Mouse (Mus musculus): Measurements from ENCODE around the gene 6430531B16Rik. TPM values are rescaled to one million over a fixed set of nuclear protein-coding genes. Genes with fewer than 3 reads are reported as not detected.

The 6430531B16Rik gene
- polyA plus RNA-seq (2012; rRNA removed): 108 and 114 TPM in 2 replicates

DNA sequence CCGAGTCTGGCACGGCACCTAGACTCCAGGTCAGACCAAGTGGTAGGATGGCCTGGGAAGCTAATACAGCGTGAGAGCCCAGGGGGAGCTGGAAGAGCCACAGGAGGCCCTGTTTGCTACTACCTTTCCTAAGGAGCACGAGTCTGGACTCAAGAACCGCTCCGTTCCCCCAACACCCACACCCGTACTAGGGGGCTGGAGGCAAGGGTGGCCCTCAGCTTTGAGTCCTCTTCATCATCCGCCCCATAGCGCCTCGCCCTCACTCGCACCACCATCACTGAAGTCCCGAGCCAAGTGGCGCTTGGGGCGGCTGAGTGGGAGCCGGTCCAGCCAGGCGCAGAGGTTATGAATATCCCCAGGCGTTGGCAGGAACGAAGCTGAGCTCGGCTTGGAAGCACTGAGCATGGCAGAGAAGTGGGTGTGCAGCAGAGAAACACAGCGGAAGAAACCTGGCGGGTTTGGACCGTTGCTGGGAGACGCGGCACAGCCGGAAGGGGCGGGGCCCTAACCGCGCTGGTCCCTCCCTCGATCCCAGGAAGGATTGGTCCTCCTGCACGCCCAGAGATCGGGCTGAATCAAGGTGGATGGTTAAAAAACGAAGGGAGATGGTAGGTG, at the start of gene 6430531B16Rik:
6430531B16Rik (minus strand) TSS at position 478 of the 615 bp plus-strand sequence.
- no peaks in the 10 kb centered on the region for H3K36me3 ChIP-seq (ENCODE audit: control insufficient read depth, insufficient read depth, low read length)
- peak within 1 kb of the TSS; percentile 96 for H3K4me3 ChIP-seq (ENCODE audit: control insufficient read depth, low read depth, low read length)
- H3K27ac ChIP-seq (ENCODE audit: control insufficient read depth, insufficient read depth, low read depth, low read length): peak within 1 kb of the TSS; percentile 89
- H3K27me3 ChIP-seq (ENCODE audit: control insufficient read depth, insufficient read depth, low read length): no peaks in the 10 kb centered on the region
- TF ChIP-seq CTCF (IDR thresholded peaks at IDR 0.05; ENCODE audit: control insufficient read depth, insufficient read depth, insufficient replicate concordance, low read depth, low read length): no peak
- TF ChIP-seq POLR2A (IDR thresholded peaks at IDR 0.05; ENCODE audit: control insufficient read depth, low read depth, low read length): peak; percentile 75
- peaks cover 9% of the 10 kb centered on the region for H3K4me1 ChIP-seq (ENCODE audit: control insufficient read depth, insufficient read depth, low read length)

DNA sequence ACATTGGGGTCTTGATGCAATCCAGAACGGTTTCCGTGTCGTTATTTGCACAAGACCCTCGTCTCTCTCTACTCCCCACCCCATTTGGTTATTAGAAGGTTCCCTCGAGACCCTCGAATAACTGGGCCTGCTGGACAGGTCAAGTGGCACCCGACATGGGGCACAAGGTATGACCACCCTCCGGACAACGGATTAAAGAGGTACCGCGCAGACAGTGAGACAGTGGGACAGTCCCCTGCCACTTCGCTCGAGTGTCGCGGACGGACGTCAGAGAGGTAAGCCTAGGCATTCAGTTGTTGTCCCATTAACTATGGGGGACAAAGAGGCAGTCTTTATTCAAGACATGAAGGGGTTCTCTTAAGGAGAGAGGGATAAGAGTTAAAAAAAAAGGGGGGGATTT, 32.8 kb upstream of the 6430531B16Rik start:
- Histone ChIP-seq H3K27ac (ENCODE audit: control insufficient read depth, insufficient read depth, low read depth, low read length) (no peak overlapping the region), H3K4me3 (ENCODE audit: control insufficient read depth, low read depth, low read length) (no peak overlapping the region), H3K27me3 (ENCODE audit: control insufficient read depth, insufficient read depth, low read length) (no peaks in the 10 kb centered on the region), H3K36me3 (ENCODE audit: control insufficient read depth, insufficient read depth, low read length) (no peaks in the 10 kb centered on the region; the same call in 1 of the 2 replicates), H3K4me1 (ENCODE audit: control insufficient read depth, insufficient read depth, low read length) (no peaks in the 10 kb centered on the region)
- TF ChIP-seq POLR2A (IDR thresholded peaks at IDR 0.05; ENCODE audit: control insufficient read depth, low read depth, low read length): no peak
- no peak for TF ChIP-seq CTCF (IDR thresholded peaks at IDR 0.05; ENCODE audit: control insufficient read depth, insufficient read depth, insufficient replicate concordance, low read depth, low read length)

DNA sequence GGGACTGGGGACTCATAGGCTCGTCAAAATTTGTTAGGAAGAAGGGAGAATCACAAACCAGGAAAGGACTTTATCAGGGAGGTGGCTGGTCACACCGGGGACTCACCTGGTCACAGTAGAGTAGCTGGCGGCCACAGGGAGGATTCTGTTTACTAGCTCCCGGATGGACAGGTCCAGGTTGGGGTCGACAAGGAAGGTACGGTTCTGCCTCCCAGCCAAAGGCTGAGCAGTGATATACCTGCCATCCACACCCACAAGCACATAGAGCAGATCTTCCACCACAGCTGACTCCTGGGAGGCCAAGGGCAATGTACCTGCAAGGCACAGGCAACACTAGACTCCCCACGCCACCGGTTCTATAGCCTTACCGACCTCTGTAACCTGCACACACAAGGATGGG, 29.2 kb upstream of the 6430531B16Rik start:
- no peaks in the 10 kb centered on the region for H3K4me1 ChIP-seq (ENCODE audit: control insufficient read depth, insufficient read depth, low read length)
- no peak overlapping the region for H3K4me3 ChIP-seq (ENCODE audit: control insufficient read depth, low read depth, low read length)
- no peaks in the 10 kb centered on the region for H3K27me3 ChIP-seq (ENCODE audit: control insufficient read depth, insufficient read depth, low read length)
- no peak overlapping the region for H3K27ac ChIP-seq (ENCODE audit: control insufficient read depth, insufficient read depth, low read depth, low read length)
- TF ChIP-seq CTCF (IDR thresholded peaks at IDR 0.05; ENCODE audit: control insufficient read depth, insufficient read depth, insufficient replicate concordance, low read depth, low read length) (no peak), POLR2A (IDR thresholded peaks at IDR 0.05; ENCODE audit: control insufficient read depth, low read depth, low read length) (no peak)
- no peaks in the 10 kb centered on the region; the same call in 1 of the 2 replicates for H3K36me3 ChIP-seq (ENCODE audit: control insufficient read depth, insufficient read depth, low read length)

DNA sequence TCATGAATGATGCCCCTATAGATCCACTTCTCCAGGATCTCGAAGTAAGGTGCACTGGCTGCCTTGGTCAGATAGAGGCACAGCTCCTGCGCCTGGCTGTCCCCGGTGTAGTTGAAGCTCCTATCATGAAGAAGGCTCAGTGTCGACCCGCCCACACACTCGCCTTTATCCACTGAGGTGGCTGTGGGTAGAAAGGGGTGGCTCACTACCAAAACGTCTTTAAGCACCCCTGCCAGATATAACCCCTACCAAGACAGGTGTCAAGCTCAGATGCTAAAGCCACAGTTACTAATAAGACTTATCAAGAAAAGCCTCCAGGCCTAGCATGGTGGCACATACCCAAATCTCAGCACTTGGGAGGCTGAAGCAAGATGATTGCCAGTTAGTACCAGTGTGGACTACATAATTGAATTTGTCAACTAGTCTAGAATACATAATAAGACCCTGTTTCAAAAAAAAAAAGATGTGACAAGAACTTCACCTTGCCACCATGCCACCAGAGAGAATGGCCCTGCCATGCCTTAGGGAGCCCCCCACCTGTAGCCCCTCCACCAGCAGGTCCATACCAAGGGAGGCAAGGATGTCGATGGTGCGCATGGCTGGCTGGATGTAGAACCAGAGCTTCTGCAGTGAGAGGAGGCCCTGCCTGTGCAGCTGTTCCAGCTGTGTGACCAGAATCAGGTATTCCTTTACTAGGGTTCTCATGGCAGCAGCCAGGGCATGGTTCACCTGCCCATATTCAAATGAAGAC, 28.5 kb upstream of the 6430531B16Rik start:
- H3K4me1 ChIP-seq (ENCODE audit: control insufficient read depth, insufficient read depth, low read length): no peaks in the 10 kb centered on the region
- H3K27me3 ChIP-seq (ENCODE audit: control insufficient read depth, insufficient read depth, low read length): no peaks in the 10 kb centered on the region
- H3K4me3 ChIP-seq (ENCODE audit: control insufficient read depth, low read depth, low read length): no peak overlapping the region; the same call in 1 of the 2 replicates
- H3K27ac ChIP-seq (ENCODE audit: control insufficient read depth, insufficient read depth, low read depth, low read length): no peak overlapping the region
- no peaks in the 10 kb centered on the region; the same call in 1 of the 2 replicates for H3K36me3 ChIP-seq (ENCODE audit: control insufficient read depth, insufficient read depth, low read length)
- TF ChIP-seq POLR2A (IDR thresholded peaks at IDR 0.05; ENCODE audit: control insufficient read depth, low read depth, low read length) (no peak), CTCF (IDR thresholded peaks at IDR 0.05; ENCODE audit: control insufficient read depth, insufficient read depth, insufficient replicate concordance, low read depth, low read length) (no peak)

DNA sequence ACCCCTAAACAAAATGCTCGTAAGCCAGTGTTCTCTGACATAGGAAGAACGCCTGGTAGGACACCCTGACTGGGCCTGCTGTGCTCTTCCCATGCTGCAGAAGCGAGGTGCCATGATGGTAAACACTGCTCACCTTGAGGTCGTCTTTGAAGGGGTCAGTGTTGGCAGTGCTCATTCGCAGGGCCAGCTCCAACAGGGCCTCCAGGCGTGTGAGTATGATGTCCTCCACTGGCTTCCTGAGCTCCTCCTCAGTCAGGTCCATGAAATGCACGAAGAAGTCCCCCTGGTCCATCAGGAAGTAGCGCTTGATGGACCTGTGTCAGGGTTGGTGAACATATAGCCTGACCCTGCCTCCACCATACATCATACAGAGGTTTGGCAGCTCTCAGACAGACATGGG, 26.1 kb upstream of the 6430531B16Rik start:
- TF ChIP-seq POLR2A (IDR thresholded peaks at IDR 0.05; ENCODE audit: control insufficient read depth, low read depth, low read length) (no peak), CTCF (IDR thresholded peaks at IDR 0.05; ENCODE audit: control insufficient read depth, insufficient read depth, insufficient replicate concordance, low read depth, low read length) (no peak)
- Histone ChIP-seq H3K4me3 (ENCODE audit: control insufficient read depth, low read depth, low read length) (no peak overlapping the region), H3K27me3 (ENCODE audit: control insufficient read depth, insufficient read depth, low read length) (no peaks in the 10 kb centered on the region), H3K27ac (ENCODE audit: control insufficient read depth, insufficient read depth, low read depth, low read length) (no peak overlapping the region), H3K4me1 (ENCODE audit: control insufficient read depth, insufficient read depth, low read length) (no peaks in the 10 kb centered on the region), H3K36me3 (ENCODE audit: control insufficient read depth, insufficient read depth, low read length) (no peaks in the 10 kb centered on the region; the same call in 1 of the 2 replicates)

DNA sequence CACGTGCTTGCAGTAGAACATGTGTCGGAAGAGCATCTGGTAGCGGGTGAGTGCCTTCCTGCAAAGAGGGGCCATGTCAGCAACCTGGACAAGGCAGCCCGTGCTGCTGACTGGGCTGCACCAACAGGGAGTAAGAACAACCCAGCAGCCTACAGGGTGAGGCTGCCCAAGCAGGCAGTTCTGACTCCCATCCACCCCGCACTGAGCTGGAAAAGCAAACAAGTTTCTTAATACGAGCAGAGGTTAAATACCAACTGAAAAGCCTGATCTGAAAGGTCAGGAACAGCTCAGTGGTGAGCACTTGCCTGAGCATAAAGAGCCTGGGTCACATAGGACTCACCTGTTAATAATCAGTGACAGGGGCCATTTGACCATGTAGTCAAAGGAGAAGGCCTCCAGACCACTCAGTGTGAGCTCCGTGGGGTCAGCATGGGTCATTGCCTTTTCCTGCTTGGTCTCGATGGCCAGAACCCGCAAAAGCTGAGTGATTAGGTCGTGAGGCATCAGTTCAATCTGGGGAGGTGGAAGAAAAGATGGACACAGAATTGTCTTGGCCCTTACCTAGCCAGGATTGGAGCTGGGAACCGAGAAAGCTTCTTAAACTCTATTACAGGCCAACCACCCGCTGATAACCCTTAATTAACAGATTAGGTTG, 22.7 kb upstream of the 6430531B16Rik start:
- H3K4me3 ChIP-seq (ENCODE audit: control insufficient read depth, low read depth, low read length): no peak overlapping the region
- no peak overlapping the region for H3K27ac ChIP-seq (ENCODE audit: control insufficient read depth, insufficient read depth, low read depth, low read length)
- no peaks in the 10 kb centered on the region for H3K4me1 ChIP-seq (ENCODE audit: control insufficient read depth, insufficient read depth, low read length)
- no peaks in the 10 kb centered on the region for H3K27me3 ChIP-seq (ENCODE audit: control insufficient read depth, insufficient read depth, low read length)
- no peak for TF ChIP-seq CTCF (IDR thresholded peaks at IDR 0.05; ENCODE audit: control insufficient read depth, insufficient read depth, insufficient replicate concordance, low read depth, low read length)
- TF ChIP-seq POLR2A (IDR thresholded peaks at IDR 0.05; ENCODE audit: control insufficient read depth, low read depth, low read length): no peak
- H3K36me3 ChIP-seq (ENCODE audit: control insufficient read depth, insufficient read depth, low read length): peaks cover 2% of the 10 kb centered on the region
